Mouse (Mus musculus) mouse embryonic stem cell (cell line): ENCODE data around the gene Yipf1.

Experiments used
- in situ Hi-C, 2 experiments: fragments of 300-500 bp; cut with MboI; formaldehyde crosslinking; loops; 1 replicate in 1 of 2; 3 replicates in 1 of 2; pipeline ENCODE4 v1.14.3; 2019 to 2020; ENCODE audit warnings: low sequenced_read_pairs in 2 of 2, low pct_unique_long_range_greater_than_20kb in 1 of 2, mixed read lengths in 1 of 2; ENCODE audit not compliant: unreplicated experiment in 1 of 2

Yipf1 gene

DNA sequence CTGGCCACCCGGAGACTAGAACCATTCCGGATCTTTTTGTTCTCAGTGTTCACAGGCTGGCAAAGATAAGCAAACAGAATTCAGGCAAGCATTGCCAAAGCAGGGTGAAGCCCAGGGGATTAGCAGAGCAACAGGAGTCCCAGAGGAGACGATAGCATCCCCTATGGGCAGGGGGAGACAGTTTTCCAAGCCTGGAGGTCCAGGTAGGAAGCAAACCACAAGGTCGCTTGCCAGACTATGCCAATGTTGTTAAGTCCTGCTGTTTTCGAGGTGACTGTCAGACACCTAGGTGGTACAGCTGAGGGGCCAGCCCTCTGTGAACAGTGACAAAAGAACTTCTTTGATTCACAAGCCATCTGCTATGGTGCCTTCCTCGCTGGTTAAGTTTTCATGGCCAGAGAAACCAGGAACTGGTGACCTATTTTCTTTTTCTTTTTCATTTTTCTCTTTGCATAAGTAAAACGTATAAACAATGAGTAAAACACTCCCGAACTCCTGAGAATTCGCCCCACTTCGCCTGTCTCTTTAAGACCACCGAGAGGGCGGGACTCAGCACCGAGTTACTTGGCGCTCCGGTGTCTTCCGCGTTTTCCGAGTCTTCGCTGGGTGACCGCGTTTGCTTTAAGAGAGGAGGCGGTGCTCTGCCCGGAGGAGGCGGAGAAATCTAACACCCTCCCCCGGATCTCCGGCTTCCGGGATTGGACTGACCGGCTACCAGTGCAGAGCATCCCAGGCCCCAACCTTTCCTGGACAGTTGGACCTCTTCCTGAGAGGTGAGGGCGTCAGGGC, at the start of gene Yipf1:
TSS of gene Yipf1 (plus strand) at position 674 of the 789 bp plus-strand sequence.
- in situ Hi-C loops, result no loop called here

DNA sequence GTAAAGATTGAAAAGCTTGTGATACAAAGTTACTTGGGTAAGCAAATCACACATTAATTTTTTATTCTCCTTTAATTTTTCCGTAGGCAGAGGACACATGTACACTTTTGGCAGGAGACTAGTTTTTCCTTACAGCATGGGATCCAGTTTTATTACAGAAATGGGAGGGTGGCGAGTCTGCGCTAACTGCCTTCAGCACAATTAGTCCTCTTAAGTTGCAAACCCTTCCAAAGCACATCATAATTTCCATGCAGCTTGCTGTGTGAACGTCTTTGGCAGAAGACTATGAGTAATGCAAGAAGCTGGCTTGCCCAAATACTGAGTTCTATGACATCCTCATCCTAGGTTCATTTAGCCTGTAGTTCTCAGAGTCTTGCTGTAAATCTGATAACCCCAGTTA, 40.5 kb upstream of the Yipf1 start:
- in situ Hi-C loops, result no loop called here

DNA sequence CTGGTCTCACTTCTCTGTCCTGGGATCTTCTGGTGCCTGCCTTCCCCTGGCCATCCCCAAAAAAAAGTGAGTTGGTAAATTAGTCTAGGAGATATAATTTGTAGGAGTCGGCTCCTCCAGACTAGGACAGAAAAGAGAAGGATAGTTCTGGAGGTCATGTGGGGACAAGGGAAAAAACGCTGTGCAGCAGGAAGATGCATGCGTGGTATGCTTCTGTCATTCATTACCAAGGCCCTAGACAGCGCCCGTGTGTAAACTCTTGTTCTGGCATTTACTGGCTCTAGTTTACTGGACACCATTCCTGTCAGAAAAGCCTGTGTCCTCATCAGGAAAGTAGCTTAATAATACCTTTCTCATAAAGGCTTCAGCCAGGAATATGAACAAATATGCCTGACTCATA, 39.7 kb upstream of the Yipf1 start:
- in situ Hi-C loops, result no loop called here

DNA sequence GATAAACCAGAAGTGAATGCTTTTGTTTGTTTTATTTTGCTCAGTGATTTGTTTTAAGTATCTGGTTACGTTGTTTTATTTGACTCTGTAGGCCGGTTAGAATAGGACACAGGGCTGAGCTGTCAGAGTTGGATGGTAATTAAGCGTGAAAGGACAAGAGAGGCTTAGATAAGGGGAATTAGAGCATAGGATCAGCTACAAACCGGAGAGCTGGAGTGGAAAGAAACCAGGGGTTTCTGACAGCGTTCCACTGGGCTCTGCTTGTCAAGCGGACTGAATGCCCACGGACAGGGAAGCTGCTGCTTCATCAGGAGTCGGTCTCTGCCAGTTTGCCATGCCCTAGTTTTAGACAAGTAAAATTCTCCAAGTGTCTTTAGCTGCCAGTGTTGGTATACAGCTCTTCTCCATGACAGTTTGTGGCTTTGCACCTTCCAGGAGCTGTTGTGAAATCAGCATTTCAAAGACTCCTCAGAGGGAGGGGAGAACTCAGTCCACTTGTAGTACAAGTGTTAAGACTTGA, 35.9 kb upstream of the Yipf1 start:
- in situ Hi-C loops, result no loop called here

DNA sequence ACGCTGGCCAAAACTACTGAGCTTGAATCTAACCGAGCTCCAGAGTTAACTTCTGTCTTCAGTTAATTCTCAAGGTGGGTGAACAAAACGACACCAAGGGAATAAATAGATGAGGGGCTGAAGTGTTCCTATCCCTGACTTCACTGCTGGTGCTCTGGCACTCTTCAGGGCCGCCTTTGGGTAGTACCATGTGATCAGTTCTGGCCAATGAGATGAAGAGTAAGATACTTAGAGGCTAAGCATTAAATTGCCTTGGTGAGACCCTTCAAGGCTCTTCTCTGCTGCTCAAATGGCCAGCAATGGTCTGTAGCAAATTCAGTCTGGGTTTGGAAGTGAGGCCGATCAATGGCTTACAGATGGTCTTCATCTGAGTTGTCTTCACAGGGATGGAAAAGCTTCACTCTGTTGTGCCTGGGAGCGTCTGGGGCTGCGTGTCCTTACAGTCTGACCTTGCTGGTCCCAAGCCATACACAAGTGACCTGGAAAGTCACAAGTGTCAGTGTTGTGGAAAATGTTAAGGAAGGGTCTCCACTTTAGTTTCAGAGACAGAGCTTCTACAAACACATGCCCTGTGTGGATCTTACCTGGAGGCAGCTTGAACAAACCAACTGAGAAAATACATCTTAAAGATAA, 33.2 kb upstream of the Yipf1 start:
- in situ Hi-C loops, result no loop called here

DNA sequence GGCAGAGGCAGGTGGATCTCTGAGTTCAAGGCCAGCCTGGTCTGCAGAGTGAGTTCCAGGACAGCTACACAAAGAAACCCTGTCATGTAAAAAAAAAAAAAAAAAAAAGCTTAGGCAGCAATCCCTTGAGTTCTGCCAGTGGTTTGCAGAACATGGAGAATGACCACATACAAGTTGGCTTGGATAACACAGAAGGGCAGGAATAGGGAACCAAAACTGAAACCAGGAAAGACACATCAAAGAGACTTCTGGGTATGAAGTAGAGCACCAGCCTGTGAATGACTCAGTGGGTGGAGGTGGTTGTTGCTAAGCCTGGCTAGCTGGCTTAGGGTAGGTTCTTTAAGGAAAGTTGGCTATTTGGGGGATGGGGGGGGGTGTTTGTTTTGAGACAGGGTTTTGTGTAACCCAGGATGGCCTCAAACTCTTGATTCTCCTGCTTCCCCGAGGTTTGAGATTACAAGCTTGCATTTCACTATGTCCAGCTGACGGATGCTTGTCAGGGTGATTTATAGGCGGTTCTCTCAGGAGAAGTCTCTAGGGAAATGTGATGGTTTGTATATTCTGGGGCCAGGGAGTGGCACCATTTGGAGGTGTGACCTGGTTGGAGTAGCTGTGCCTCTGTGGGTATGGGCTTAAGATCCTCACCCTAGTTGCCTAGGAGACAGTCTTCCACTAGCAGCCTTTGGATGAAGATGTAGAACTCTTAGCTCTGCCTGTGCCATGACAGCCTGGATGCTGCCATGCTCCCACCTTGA, 28.5 kb upstream of the Yipf1 start:
- in situ Hi-C loops, result no loop called here

DNA sequence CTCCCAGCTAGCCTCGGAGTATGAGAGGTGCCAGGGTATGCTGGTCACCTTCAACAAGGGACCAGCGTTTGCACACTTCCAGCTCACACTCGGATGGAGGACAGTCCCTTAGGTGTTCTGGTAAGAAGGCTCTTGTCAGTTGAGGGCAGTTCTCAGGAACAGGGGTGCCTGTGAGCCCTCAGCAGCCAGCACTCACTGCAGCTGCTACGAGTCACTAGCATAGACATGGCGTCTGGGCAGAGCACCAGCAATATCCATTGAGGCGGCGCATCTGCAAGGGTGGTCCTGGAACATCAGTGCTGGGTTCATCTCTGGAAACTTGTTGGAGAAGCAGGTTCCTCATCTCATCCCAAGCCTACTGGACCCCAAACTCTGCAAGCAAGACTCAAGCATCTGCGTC, 27.8 kb upstream of the Yipf1 start:
- in situ Hi-C loops, result no loop called here

DNA sequence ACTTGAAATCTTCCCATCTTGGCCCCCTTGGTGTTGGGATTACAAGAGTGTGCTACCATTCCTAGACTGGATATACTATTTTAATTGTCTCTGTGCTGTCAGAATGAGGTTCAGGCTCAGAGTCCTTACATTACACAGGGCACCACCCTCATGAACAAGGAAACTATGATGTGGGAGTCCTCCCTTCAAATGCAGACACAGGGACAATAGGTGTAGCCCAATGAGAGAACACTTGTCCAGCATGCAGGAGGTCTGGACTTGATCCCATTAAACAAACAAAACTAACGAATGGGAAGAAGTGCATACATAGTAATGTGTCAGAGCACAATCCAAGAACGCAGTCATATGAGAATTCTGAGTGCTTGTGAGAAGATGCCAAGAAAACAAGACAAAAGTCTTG, 26.6 kb upstream of the Yipf1 start:
- in situ Hi-C loops, result no loop called here

DNA sequence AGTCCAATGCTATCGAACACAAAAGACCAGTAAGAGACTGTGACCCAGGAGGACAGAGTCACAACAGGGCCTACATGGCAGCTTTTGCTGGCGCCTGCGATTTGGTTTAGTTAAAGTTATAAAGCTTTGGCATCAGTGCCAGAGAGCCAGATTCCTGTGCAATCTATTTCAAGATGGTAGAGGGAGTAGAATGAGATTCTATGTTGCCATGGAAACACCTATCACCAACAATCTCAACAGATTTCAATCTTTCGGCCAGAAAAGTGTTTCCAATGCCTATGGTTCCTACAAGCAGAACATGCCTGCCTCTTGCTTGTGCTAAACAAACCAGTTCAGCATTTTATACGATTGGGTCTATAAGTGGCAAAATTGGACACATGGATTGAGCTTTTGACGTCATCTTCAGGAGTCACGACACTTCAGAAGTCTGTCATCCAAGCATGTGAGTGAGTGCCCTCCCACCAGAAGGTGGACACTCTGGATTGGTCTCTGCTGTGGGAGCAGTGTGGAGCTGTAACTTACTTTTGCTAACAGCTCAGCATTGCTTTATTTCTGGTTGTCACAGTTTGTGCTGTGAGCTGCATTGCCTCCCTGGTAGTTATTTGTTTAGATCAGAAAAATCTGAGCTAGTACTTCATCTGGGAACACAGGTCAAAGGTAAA, 22.4 kb upstream of the Yipf1 start:
- in situ Hi-C loops, result no loop called here

DNA sequence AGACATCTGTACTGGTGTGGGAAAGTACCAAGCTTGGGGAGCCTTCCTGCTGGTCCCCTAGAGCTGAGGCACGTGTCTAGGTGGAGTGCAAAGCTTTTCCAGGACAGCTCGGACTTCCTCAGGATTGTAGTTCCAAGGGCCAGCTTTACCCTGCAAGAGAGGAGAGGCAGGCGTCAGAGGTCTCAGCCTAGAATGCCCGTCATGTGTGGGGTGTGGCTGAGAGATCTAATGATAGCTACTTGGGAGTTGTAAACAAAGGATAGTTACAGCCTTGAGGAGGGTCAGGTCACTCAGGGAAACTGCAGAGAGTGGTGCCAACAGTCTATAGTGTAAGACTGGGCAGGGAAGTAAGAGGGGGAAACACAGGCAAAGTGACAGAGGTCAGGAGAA, 21.9 kb upstream of the Yipf1 start:
- in situ Hi-C loops, result no loop called here

DNA sequence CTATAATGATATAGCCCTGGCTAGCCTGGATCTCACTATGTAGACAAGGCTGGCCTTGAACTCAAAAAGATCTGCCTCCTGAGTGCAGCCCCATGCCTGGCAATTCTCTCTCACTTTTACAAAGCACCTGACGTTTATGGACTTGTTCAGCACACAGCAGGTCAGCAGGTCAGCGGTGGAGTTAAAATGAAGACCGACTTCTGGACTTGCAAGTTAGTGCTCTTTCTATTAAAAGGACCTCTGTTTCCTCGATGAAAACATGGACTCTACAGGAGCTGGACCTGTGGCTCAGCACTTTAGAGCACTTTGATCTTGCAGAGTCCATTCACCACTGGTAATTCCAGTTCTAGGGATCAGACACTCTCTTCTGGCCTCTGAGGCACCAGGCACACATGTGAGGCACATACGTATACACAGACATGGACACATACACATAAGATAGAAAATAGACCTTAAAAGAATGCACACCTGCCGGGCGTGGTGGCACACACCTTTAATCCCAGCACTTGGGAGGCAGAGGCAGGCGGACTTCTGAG, 16.0 kb upstream of the Yipf1 start:
- in situ Hi-C loops, result no loop called here

DNA sequence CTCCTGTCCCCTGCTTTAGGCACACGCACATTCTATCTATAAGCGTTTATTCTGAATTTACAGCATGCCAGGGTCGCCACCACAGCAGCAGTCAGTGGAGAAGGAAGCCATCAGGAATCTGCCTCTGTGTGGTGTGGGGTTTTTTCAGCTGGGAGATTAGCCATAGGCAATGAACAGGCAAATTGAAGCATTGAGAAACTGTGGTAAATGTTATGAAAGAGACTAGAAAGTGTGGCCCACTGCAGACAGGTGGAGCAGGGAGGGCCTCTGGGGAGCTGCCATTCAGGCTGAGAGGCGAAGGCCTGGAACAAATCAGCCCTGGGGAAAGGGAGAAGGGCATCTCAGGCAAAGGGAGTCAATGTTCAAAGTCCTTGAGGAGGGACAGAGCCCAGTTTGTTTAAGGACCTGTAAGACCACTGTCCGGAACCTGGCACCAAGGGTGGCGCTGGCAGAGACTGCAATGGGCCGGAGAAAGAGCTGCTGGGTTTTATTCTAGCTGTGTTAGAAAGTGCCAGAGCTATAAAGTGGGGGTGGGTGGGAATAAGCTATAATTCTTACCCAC, 14.3 kb upstream of the Yipf1 start:
- in situ Hi-C loops, result no loop called here

DNA sequence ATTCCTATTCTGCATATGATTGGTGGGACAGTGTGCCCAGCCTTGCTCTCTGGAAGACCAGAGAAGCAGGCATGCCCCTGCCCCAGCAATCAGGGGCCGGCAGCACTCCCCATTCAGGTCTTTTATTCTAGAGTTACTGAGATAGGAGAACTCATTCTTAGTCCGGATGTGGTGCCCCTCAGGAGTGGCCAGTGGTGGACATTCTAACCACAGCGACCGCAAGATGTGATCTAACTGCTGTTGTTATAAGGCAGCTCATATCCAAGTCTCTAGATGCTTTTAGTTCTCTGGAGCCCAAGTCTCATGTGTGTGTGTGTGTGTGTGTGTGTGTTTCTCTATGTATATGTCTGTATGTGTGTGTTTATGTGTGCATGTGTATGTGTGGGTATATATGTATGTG, 13.8 kb upstream of the Yipf1 start:
- in situ Hi-C loops, result no loop called here

DNA sequence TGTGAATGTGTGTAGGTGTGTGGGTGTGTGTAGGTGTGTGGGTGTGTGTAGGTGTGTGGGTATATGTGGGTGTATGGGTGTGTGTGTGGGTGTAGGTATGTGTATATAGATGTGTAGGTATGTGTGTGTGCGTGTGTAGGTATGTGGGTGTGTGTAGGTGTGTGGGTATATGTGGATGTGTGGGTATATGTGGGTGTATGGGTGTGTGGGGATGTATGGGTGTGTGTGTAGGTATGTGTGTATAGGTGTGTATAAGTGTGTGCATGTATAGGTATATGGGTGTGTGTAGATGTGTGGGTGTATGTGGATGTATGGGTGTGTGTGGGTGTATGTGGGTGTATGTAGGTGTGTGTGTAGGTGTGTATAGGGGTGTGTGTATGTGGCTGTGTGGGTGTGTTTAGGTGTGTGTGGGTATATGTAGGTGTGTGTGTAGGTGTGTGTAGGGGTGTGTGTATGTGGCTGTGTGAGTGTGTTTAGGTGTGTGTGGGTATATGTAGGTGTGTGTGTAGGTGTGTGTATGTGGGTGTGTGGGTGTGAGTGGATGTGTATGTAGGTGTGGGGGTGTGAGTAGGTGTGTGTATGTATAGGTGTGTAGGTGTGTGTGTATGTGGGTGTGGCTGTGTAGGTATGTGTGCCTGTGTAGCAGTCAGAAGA, 13.1 kb upstream of the Yipf1 start:
- in situ Hi-C loops, result no loop called here

DNA sequence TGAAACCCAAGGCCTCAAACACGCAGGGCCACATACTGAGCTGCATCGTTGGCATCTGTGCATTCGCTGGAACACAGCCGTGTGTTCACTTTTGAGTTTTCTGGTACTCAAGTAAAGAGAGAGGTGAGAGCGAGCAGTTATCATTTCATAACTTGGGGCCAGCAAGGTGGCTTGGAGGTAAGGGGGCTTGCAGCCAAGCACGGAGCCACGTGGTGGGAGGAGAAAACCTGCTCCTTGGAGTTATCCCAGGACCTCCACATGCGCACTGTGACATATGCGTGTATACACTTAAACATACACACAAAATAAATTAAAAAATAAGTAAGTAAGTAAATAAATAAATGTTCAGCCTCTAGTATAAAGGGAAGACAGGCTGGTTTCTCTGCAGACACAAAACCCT, 11.9 kb upstream of the Yipf1 start:
- in situ Hi-C loops, result no loop called here

DNA sequence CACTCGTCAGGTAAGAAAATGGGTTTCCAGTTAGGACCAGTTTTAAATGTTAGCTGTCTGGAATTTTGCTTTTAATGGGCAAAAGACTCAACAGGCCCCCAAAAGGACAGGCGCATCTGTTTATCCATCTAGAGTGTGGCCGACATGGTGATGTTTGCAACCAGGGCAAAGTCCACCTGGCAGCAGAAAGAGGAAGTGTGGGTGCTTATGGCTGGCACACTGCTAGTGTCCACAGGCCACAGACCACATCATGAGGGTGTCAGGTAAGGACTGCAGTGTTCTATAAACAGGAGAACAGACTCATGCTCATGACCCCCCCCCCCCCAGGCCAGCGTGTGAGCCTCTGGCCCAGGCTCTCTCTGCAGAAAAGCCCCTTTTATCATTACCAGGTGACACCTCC, 11.3 kb upstream of the Yipf1 start:
- in situ Hi-C loops, result no loop called here

DNA sequence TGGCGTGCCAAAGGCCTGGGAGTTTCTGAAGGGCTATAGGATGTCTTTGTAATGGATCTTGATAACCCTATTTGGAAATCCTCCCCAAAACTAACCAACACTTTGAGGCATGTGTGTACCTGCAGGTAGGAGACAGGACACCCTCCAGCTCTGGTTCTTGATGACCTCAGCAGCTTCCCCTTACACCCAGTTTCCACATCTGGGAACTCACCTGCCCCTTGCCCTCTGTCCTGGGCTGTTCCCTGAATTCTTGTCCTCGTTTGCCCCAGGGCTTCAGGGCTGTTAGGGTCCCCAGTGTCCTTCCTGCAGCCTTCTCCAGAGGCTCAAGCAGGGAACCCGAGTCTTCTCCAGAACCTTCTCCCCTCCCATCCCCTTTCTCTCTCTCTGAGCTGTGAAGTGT, 10.6 kb upstream of the Yipf1 start:
- in situ Hi-C loops, result no loop called here

DNA sequence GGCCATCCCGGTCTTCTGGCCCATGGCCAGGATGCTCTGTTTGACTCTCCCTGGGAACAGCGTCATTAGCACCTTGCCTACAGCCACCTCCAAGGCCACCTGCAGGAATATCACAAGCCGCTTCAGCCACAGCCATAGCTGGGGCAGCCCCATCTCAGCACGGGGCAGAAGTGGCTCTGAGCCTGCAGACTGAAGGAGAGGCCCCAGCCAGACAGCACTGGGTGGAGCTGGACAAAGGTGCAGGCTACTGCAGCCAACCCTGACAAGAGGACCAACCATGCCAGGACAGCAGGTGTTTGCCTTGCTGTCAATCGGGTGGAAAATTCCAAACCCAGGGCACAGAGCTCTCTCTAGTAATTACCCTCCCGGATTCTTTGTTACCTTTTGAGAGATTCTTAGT, 7.2 kb upstream of the Yipf1 start, which contains the start of gene Dio1:
TSS of gene Dio1 (minus strand) at position 204 of the 400 bp plus-strand sequence.
- in situ Hi-C loops, result no loop called here
